Mouse (Mus musculus): Measurements from ENCODE around the gene Eps8. TPM values are rescaled to one million over a fixed set of nuclear protein-coding genes. Genes with fewer than 3 reads are reported as not detected.

Gene Eps8
- total and polyA plus RNA-seq, 3 experiments = 0.08 to 0.15 TPM; not detected in 1

DNA sequence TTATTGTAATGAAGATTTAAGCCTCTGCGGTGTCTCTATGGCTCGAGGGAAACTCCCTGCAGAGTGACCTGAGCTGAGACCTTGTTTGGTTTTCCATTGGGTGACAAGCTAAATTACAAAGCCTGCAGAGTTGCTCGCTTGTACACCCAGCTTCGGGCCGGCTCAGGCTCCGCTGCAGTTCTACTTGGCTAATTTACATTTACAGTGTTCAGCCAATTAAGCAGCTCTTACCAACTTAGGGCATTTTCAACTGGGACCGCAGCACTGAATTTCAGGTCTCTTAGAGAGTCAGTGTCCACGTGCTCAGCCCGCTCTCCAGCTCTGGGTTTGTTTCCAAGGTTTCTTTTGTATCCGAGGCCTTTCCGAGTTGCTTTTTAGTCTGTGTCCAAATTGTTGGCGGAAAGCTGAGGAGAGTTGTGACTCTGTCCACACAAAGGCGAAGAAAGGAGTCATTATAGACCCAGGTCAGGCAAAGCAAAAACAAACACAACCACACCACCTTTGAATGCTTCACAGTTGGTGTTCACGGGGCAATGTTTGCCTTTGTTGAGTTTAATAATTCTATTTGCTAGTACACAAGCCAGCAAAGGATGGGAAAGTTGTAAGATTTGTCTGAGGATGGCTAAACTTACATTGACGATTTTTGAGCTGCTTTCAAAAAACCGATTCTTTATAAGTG is 216.6 kb downstream of the Eps8 start:
- Histone ChIP-seq H3K27ac (ENCODE audit: control insufficient read depth, low read depth, low read length) (no peak overlapping the region), H3K4me3 (ENCODE audit: control insufficient read depth in 1 of 2, insufficient read depth in 1 of 2, low read depth in 2 of 2, low read length in 2 of 2) (no peak overlapping the region), H3K36me3 (ENCODE audit: control insufficient read depth in 1 of 2, insufficient read depth in 2 of 2, low read length in 2 of 2) (no peaks in the 10 kb centered on the region), H3K4me1 (ENCODE audit: control insufficient read depth in 1 of 2, insufficient read depth in 2 of 2, low read length in 2 of 2) (no peaks in the 10 kb centered on the region), H3K9me3 (replicated peaks; ENCODE audit: insufficient read depth, low read length) (no peaks in the 10 kb centered on the region), H3K9ac (ENCODE audit: control insufficient read depth, low read depth, low read length, poor library complexity, severe bottlenecking) (no peak overlapping the region), H3K79me2 (ENCODE audit: control insufficient read depth, insufficient read depth, low read length, poor library complexity) (no peaks in the 10 kb centered on the region), H3K27me3 (ENCODE audit: control insufficient read depth in 1 of 2, insufficient read depth in 2 of 2, low read length in 2 of 2) (no peaks in the 10 kb centered on the region)
- no peak for DNase-seq (ENCODE audit: low read depth, low spot score)
- TF ChIP-seq MAFK (IDR thresholded peaks at IDR 0.05; ENCODE audit: borderline replicate concordance, low read depth, low read length) (no peak), MYB (IDR thresholded peaks at IDR 0.05; ENCODE audit: low read depth, low read length) (no peak), POLR2AphosphoS5 (IDR thresholded peaks at IDR 0.05; ENCODE audit: borderline replicate concordance, low read depth, low read length) (no peak), SIN3A (IDR thresholded peaks at IDR 0.05; ENCODE audit: low read length) (no peak)

- no peak overlapping the region for H3K9ac ChIP-seq (ENCODE audit: control insufficient read depth, low read depth, low read length, poor library complexity, severe bottlenecking)
- no peaks in the 10 kb centered on the region for H3K4me1 ChIP-seq (ENCODE audit: control insufficient read depth in 1 of 2, insufficient read depth in 2 of 2, low read length in 2 of 2)
- no peaks in the 10 kb centered on the region for H3K27me3 ChIP-seq (ENCODE audit: control insufficient read depth in 1 of 2, insufficient read depth in 2 of 2, low read length in 2 of 2)
- H3K4me3 ChIP-seq (ENCODE audit: control insufficient read depth in 1 of 2, insufficient read depth in 1 of 2, low read depth in 2 of 2, low read length in 2 of 2) = no peak overlapping the region
- DNase-seq (ENCODE audit: low read depth, low spot score) = no peak
- H3K9me3 ChIP-seq (replicated peaks; ENCODE audit: insufficient read depth, low read length) = no peaks in the 10 kb centered on the region
- TF ChIP-seq ZNF384 (IDR thresholded peaks at IDR 0.05; ENCODE audit: low read depth, low read length) (no peak), CHD1 (IDR thresholded peaks at IDR 0.05; ENCODE audit: low read depth, low read length) (no peak), POLR2AphosphoS5 (IDR thresholded peaks at IDR 0.05; ENCODE audit: borderline replicate concordance, low read depth, low read length) (no peak), TCF12 (IDR thresholded peaks at IDR 0.05; ENCODE audit: low read depth, low read length) (no peak), TAL1 (IDR thresholded peaks at IDR 0.05; ENCODE audit: low read length) (no peak), MAFK (IDR thresholded peaks at IDR 0.05; ENCODE audit: borderline replicate concordance, low read depth, low read length) (no peak), ETS1 (IDR thresholded peaks at IDR 0.05; ENCODE audit: low read depth, low read length) (no peak), ZKSCAN1 (IDR thresholded peaks at IDR 0.05; ENCODE audit: low read depth, low read length) (no peak), HCFC1 (IDR thresholded peaks at IDR 0.05; ENCODE audit: low read depth, low read length) (no peak), RCOR1 (IDR thresholded peaks at IDR 0.05; ENCODE audit: low read depth, low read length) (no peak), KAT2A (conservative IDR thresholded peaks at IDR 0.05; ENCODE audit: low read depth, low read length) (no peak), ZC3H11A (IDR thresholded peaks at IDR 0.05; ENCODE audit: low read depth, low read length) (no peak), RAD21 (IDR thresholded peaks at IDR 0.05; ENCODE audit: low read depth, low read length) (no peak), NRF1 (IDR thresholded peaks at IDR 0.05; ENCODE audit: insufficient read depth, low read depth, low read length, poor library complexity, severe bottlenecking) (no peak)
- H3K36me3 ChIP-seq (ENCODE audit: control insufficient read depth in 1 of 2, insufficient read depth in 2 of 2, low read length in 2 of 2) = no peaks in the 10 kb centered on the region
- no peaks in the 10 kb centered on the region for H3K79me2 ChIP-seq (ENCODE audit: control insufficient read depth, insufficient read depth, low read length, poor library complexity)
- H3K27ac ChIP-seq (ENCODE audit: control insufficient read depth, low read depth, low read length) = no peak overlapping the region
Measured at GRCm38 (mm10) chr6:137437486-137437885, 217.2 kb downstream of the Eps8 start.
